Mouse (Mus musculus): ENCODE measurements around the gene Tmsb15b1. TPM values are rescaled to one million over a fixed set of nuclear protein-coding genes. Genes with fewer than 3 reads are reported as not detected.
"Not testable (repeated sequence)": the region's sequence is repeated elsewhere in the genome, so short reads cannot be mapped to it uniquely, and the experiment has no call there.

The Tmsb15b1 gene
- total RNA-seq (2021) = 1 to 10 TPM; 4.4 to 5.8 TPM
- long read RNA-seq, experiment 1, partial matches to known transcripts = 0 of 4 reads
- long read RNA-seq, experiment 1, other reads (novel, unspliced or antisense) = 2 of 4 reads
- long read RNA-seq, experiment 2, partial matches to known transcripts = 0 of 5 reads
- long read RNA-seq, experiment 2, other reads (novel, unspliced or antisense) = 1 of 5 reads

DNA sequence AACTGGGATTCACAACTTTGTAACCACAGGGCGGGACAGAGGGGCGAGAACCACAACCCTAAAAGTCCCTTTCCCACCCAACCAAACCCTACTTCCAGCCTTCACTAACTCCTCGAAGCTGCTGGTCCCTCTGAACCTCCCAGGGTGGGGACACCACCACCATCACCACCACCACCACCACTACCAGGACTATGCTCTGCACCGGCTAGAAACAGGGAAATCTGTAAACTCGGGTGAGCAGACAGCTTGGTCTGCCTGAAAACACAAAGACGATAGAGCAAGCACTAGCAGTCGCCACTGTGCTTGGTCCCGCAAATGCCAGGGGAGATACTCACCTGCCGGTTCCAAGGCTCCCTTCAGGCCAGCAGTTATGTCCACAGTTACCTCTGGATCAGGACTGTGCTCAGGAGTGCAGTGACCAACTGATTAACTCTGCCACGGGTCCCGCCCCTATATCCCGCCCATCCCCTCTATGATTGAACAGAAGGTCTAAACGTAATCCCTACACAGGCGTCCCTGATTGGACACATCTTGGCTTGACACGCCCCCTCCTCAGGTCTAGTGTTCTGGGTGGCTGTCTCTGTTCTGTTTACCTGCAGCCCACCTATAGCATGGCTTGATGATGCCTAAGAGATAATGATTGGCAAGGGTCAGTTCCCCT, at the start of gene Tmsb15b1, which contains the start of gene Tmsb15l:
Gene Tmsb15b1 (minus strand): TSS at position 451 of the 661 bp plus-strand sequence.
Gene Tmsb15l (minus strand): TSS at position 446 of the 661 bp plus-strand sequence.
- DNase-seq = peak; percentile 46 to 68

DNA sequence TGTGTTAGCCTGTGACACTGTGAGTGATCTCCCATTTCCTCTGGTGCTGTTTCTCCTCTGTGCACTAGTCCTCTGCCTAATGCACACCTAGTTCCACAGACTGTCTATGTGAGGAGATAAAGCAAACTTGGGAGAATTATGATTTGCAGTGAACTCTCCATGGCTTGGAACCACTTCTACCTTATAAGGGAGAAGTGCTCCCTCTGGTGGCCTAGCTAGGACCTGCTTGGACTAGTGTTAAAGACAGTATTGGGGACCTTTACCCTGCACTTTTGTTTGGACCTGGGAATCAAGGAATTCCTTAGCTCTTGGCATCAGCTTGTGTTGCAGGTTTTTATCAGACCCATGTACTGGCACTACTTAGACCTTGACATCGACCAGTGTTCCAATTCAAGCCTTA, 42.6 kb upstream of the Tmsb15b1 start:
- peak; percentile 61 to 73 for DNase-seq

DNA sequence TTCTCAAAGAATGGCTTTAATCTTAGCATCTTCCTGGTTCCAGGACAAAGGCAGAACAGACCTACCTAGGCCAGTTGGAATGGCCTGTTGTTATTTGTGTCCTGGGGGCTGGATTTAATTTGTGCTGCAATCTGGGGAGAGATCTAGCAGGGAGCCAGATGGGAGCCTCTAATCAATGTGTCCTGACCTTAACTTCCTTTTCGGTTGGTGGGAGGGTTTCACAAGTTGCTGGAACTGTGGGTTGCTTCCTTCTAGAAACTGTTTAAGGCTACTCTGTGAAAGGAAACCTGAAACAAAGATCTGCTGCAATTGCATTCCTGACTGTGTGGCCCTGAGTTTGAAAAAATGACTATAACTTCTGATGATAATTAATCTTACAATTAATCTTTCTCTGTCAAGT, 41.0 kb upstream of the Tmsb15b1 start:
- no peak for DNase-seq

DNA sequence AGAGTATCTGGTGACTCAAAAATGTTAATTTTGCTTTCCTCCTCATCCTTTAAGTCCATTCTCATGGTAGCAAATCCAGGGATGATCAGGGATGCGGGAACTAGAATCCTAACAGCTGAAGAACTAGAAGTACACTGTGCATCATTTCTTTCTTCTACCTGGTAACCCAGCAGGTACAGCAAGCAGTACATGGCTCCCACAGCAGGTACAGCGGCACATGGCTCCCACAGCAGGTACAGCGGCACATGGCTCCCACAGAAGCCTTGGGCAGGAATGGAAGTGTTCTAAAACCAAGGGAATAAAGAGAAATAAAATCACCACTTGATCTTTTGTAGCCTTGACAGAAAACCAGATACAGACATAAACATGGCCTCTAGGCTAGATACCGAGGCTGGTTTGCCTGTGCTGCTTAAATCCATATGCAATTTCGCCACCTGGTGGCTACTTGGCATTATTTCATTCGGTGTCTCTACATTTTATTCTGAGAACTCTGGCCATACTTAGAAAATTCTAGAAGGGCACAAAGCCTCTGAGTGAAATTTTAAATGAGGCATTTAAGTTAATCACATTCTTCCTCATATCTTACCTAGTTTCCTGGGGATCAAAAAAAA, 38.5 kb upstream of the Tmsb15b1 start:
- peak; percentile 47 to 55 for DNase-seq

DNA sequence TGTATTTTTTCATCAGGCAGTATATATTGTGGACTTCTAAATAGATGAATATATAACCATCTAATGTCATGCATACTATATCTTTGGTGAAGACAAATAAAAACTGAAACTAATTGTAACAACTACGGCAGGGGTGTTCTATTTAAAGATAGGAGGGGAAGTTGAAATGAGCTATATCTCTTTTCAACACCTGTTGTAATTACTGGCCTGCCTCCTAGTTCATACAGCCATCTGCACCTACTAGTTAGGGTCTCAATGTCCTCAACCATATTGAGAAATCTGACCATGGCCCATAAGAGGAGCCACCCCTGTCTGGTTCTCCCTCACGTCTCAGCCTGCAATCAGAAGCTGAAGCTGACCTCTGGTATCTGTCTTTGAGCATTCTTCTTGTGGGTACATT, 19.6 kb upstream of the Tmsb15b1 start:
- DNase-seq = no peak

DNA sequence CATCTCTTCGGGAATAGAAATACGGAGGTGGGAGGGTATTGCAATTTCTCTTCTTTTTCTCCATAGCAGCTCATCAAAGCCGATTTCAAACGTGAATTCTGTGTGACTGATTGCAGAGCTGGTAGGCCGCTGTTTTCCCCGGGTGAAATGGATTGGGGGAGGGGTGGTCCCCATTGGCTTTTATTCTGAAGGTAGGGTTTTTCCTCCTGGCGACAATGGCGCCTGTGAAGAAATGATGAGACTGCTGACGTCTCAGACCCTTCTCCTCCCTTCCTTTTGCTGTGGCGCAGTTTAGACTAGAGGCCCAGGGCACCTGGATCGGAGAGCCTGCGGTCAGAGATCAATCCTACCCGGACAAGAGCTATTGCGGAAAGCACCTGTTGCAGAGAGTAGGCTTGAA, 17.0 kb upstream of the Tmsb15b1 start:
- no peak for DNase-seq

DNA sequence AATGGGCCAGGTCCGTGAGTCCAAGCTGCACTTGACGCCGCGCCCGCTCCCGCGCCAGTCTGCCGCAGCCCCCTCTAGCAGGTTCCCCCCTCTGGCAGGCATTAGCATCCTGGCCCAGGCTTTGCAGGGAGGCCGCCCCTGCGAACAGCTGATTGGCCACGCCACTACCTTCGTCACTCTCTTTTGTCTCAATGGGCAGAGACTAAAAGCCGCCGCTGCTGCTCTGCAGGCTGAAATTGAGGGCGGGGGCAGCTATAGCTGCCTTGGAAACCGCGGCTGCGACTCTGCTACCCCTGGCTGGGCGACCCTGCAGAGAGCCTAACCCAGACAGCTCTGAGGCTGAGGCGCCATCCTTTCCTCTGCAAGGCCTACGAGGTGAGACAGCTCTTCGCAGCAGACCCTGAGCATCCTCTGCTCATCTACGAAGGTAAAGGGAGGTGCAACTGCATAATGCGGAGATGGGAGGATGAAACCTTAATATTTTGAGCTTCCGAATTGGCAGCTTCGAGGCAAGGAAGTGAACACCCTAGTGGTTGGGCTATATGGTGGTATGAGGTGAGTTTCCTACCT, 16.4 kb upstream of the Tmsb15b1 start, which contains the start of gene Zcchc18:
Gene Zcchc18 (plus strand): TSS at position 178 of the 570 bp plus-strand sequence.
- peak; percentile 52 to 61 for DNase-seq

DNA sequence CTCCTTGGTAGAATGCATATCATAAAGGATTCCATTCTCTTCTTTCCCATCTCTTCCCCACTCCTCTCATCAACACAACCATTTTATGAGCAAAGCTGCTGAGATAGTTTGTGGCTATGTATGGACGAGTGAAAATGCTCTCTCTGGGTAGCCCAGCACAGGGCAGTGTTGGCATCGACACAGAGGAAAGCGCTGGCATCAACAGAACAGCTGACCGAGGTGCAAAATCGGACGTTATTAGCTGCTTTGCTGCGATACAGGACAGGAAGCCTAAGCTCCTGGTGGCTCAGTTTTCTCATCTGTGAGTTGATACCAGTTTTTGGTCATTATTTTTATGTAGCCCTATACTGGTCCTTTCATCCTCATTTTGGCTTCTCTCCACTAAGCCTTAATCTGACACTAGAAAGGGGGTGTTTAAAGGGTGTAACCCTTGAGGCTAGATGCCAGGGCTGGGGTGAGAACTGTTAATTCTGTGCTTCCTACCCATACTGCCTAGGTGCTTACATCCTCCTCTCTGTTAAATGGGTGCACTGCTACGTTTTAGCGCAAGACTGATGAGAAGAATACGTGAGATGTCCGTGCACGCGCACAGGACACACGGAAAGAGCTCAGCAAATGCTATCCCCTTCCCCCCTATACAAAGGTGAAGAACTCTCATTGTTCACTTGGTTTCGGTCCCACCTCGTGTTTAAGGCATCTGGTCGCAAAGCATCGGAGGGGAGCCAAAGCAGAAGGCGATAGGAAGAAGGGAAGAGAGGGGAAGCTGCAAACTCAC, 15.7 kb upstream of the Tmsb15b1 start:
- no peak for DNase-seq

DNA sequence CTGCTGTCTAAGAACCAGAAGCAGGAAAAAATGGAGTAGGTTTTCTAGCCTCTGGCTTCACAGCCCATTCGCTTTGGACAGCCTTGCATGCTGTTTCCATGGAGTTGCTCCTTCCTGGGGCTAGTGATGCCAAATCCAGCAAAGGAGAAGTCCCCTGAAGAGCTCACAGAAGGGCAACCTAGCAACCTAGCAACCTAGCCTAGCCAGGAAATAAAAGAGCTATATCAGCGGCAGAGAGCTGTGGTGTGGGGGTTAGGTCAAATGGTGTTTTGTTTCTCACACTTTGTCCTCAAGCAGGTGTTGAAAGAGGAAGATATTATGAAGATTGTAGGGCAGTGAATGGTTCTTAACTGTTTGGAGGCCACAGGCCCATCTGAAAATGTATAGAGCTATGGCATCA, 14.6 kb upstream of the Tmsb15b1 start:
- no peak for DNase-seq

DNA sequence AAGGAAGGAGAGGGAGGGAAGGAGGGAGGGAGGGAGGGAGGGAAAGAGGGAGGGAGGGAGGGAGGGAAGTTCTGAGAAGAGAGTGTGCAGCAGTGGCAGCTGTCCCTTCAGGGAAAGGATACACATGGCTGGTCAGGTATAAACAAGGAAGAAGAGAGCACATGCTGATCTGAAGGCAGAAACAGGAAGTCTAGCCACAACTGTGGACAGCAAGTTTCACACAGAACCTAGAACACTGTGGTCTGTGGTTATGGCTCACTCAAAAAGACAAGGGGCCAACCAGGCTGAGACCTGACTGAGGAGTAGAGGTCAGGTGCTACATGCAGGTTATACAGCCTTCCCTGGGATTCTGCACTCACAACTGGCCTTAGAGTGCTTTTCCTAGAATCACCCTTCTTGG, 9.4 kb upstream of the Tmsb15b1 start:
- DNase-seq = no peak

DNA sequence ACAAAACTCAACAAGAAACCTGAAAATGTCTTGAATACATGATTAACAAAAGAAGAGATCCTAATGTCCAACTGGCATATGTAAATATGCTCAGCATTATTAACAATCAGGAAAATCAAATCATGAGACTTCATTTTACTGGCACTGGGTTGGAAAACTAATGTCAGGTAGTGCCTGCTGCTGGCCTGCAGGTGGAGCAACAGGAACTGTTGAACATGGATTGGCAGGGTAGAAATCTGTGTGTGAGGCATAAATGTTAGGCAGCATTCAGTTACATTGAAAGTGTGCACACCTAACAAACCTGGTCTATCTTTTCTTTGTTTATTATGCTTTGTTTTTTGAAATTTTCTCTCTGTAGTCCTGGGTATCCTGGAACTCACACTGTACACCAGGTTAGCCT, 1.9 kb upstream of the Tmsb15b1 start:
- DNase-seq = peak in 1 of 2 experiments; percentile 4

DNA sequence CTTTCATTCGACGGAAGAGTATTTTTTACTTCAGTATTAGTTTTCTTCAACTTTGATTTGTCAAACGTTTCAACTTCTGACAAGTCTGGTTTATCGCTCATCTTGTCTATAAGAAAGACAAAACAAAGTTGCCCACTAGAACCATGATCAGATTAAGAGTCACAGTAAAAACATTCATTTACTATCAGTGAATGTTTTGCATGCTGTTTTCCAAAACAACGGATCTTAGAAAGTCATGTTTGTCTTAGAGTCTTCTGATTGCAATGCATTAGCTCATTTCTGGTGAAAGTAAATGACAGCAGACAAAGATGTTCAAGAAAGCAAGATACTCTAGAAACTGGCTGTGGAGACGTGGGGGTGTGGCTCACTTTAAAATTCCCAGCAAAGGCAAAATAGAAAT, 1.3 kb downstream of the Tmsb15b1 start, which contains the start of gene Tmsb15b2:
Gene Tmsb15b2 (minus strand): TSS at position 101 of the 400 bp plus-strand sequence.
- DNase-seq = not testable (repeated sequence)

DNA sequence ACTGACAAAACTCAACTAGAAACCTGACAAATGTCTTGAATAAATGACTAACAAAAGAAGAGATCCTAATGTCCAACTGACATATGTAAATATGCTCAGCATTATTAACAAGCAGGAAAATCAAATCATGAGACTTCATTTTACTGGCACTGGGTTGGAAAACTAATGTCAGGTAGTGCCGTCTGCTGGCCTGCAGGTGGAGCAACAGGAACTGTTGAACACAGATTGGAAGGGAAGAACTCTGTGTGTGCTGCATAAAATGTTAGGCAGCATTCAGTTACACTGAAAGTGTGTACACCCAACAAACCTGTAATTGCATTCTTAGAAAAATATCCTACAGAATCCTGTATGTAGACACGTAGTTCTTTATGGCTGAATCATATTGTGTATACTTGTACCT, 17.0 kb downstream of the Tmsb15b1 start:
- DNase-seq = peak; percentile 10 to 11

DNA sequence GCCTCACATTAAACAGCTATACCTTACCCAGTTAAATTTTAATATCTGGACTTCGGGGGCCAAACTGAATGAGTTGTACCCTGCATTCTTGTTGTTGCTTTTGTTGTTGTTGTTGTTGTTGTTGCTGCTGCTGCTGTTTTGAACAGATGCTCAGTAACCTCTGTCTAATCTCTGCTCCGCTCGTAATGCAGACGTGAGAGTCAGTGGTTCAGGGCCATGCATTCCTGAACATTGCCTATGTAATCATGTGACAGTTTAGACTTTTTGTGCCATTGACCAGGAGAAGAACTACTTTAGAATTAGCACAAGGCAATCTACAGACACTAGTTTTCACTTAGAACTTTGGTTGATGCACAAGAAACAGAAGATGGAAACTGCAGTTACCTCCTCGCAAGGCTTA, 18.4 kb downstream of the Tmsb15b1 start:
- DNase-seq = not testable (repeated sequence)

DNA sequence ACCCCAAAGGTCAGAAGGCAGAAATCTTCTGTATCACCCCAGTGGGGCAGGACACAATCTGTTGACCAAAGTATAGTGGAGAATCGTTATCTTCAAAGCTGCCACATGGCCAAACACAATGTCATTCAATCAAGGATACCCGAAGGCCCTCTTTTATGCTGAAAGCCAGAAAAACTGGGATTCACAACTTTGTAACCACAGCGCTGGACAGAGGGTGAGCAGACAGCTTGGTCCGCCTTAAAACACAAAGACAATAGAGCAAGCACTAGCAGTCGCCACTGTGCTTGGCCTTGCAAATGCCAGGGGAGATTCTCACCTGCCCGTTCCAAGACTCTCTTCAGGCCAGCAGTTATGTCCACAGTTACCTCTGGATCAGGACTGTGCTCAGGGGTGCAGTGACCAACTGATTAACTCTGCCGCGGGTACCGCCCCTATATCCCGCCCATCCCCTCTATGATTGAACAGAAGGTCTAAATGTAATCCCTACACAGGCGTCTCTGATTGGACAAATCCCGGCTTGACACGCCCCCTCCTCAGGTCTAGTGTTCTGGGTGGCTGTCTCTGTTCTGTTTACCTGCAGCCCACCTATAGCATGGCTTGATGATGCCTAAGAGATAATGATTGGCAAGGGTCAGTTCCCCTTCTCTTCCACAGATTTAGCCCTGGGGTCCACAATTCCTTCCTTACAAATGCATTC, 18.9 kb downstream of the Tmsb15b1 start:
- peak; percentile 42 to 64 for DNase-seq

DNA sequence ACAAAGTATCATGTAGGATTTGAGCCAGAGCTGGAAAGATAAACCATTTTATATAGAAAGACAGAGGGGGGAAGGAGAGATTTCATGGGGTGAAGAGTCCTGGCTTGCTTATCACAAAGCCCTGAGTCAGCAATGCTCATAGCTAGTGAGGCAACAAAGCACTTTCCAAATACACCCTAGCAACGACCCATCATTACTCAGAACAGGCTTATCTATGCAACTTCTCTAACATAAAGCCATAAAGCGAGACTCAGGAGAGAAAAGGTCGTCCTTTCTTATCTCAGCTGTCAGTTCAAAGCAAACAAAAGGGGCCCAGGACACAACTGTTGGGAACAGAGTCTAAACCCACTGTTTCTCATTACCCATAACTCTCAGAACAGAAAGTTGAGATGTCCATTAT, 38.7 kb downstream of the Tmsb15b1 start:
- DNase-seq = no peak

DNA sequence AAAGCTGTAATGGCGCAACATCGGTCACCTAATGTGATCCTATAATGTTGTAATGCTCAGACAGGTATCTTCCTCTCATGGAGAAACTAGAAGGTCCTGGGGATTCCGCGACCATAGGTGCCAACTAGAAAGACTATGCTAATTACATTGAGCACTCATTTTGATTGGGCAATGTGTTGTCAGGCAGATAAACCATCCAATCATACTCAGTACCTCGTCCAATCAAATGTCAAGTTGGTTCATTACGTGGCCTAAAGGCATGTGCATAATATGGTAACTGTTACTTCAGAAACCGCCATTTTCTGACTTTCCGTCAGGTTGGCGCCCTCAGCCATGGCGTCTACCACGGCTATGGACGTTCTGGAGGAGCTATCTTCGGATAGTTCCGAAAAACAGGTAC, 49.6 kb downstream of the Tmsb15b1 start, which contains the start of gene H2bfm:
Gene H2bfm (plus strand): TSS at position 295 of the 400 bp plus-strand sequence.
- DNase-seq = no peak

DNA sequence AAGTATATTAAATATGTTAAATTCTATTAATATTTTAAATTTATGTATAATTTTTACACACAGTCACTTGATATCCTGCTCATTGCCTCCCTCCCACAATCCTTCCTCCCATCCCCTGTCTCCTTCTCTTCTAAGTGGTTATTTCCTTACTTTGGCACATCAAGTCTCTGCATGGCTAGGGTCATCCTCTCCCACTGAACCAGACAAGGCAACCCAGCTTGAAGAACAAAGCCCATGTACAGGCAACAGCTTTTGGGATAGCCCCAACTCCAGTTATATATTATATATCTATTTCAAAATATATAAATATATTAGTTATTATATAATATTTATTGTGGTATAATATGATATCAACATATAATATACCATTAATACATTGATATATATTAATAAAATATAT, 50.8 kb downstream of the Tmsb15b1 start:
- DNase-seq = no peak

All from adrenal gland, postnatal 36 days (tissue).